Mouse (Mus musculus) forebrain, embryonic 13.5 days (tissue): ENCODE data around the gene H2-Eb1. TPM values are rescaled to one million over a fixed set of nuclear protein-coding genes. Genes with fewer than 3 reads are reported as not detected.

ENCODE experiments used
- ATAC-seq: fragments of 200-750 bp; cut with Nextera tagmentation; 2 replicates; pipeline ENCODE4 v1.8.0; 2017
- H3K27ac ChIP-seq: fragments of 300-500 bp; sonication (generic); 2 replicates; pipeline ENCODE4 v1.5.1; 2015; ENCODE audit warnings: inconsistent platforms, mild to moderate bottlenecking, moderate library complexity
- H3K27me3 ChIP-seq: fragments of 300-500 bp; sonication (generic); 2 replicates; pipeline ENCODE4 v1.6.1; 2015; ENCODE audit warnings: mild to moderate bottlenecking, inconsistent platforms
- H3K36me3 ChIP-seq: fragments of 300-500 bp; sonication (generic); 2 replicates; pipeline ENCODE4 v1.6.1; 2015; ENCODE audit warnings: mild to moderate bottlenecking, inconsistent platforms; ENCODE audit not compliant: poor library complexity, severe bottlenecking
- H3K4me1 ChIP-seq: fragments of 300-500 bp; sonication (generic); 2 replicates; pipeline ENCODE4 v1.6.1; 2015; ENCODE audit warnings: inconsistent platforms
- H3K4me2 ChIP-seq: fragments of 300-500 bp; sonication (generic); 2 replicates; pipeline ENCODE4 v1.6.1; 2015; ENCODE audit warnings: inconsistent platforms, mild to moderate bottlenecking, moderate library complexity
- H3K4me3 ChIP-seq: fragments of 300-500 bp; sonication (generic); 2 replicates; pipeline ENCODE4 v1.5.1; 2015; ENCODE audit warnings: mild to moderate bottlenecking, inconsistent platforms
- H3K9ac ChIP-seq: fragments of 300-500 bp; sonication (generic); 2 replicates; pipeline ENCODE4 v1.6.1; 2015; ENCODE audit warnings: mild to moderate bottlenecking, inconsistent platforms
- H3K9me3 ChIP-seq: fragments of 300-500 bp; sonication (generic); replicated peaks from 2 replicates; pipeline ENCODE4 v1.6.1; 2016; ENCODE audit warnings: inconsistent platforms
- WGBS: fragments of 180-500 bp; shearing (Covaris S2); methylation state at CpG from one replicate; pipeline ENCODE4 v1.1.7; 2015; 5-methylcytosine and 5-hydroxymethylcytosine counted together
- polyA plus RNA-seq: library from polyadenylated mRNA; unstranded; fragments of >200 nt; fragmentation: Nextera tagmentation; extraction: Ambion mirVana; gene quantifications from 2 replicates; pipeline ENCODE4 v1.2.1, GENCODE M21; 2015

H2-Eb1 gene
- polyA plus RNA-seq, 1 experiment from 2014 or later: 1.6 TPM

DNA sequence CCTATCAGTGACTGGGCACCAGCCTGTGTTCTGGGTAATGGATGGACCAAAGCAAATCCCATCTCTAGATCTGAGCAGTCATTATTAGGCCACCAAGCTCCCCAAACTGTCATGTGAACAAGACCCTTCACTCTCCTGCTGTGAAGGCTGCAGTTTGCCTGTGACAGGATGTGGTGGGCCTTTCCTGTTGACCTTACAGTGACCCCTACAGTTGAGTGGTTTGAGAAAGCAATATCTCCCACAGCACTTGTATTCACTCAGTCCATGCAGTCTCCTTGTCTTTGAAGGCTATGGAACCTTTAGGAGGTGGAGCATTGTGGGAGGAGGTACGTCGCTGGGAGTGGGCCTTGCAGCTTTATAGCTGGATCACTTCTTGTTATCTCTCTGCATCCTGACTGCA is 24.1 kb downstream of the H2-Eb1 start:
- 75% methylated on average over 2 of the region's 2 CpGs for WGBS
- no peaks in the 10 kb centered on the region; the same call in 1 of the 2 replicates for H3K27me3 ChIP-seq
- no peak overlapping the region for H3K4me2 ChIP-seq
- H3K4me3 ChIP-seq: no peak overlapping the region
- ATAC-seq: no peak
- H3K4me1 ChIP-seq: no peaks in the 10 kb centered on the region
- H3K9ac ChIP-seq: no peak overlapping the region
- no peaks in the 10 kb centered on the region for H3K36me3 ChIP-seq
- H3K9me3 ChIP-seq: no peaks in the 10 kb centered on the region
- H3K27ac ChIP-seq: no peak overlapping the region

DNA sequence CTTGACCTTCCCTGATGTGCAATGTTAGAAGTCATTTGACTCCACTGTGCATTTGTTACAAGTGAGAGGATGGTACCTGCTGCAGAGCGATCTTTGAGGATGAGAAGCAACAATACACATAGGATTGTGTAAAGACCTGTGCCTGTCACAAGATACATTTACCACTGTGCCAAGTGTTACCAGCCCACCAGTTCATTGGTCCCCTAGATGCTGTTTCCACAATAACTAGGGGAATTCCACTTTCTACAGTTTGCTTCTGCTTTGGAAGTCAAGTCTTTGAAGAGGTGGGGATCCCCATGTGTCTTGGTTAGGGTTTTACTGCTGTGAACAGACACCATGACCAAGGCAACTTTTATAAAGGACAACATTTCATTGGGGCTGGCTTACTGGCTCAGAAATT is 25.5 kb downstream of the H2-Eb1 start:
- Histone ChIP-seq H3K4me2 (no peak overlapping the region), H3K27ac (no peak overlapping the region), H3K4me1 (no peaks in the 10 kb centered on the region), H3K9ac (no peak overlapping the region), H3K9me3 (no peaks in the 10 kb centered on the region), H3K4me3 (no peak overlapping the region), H3K36me3 (no peaks in the 10 kb centered on the region), H3K27me3 (peaks cover 3% of the 10 kb centered on the region; the same call in 1 of the 2 replicates)
- WGBS: 88% methylated on average over 1 of the region's 1 CpGs
- no peak for ATAC-seq

DNA sequence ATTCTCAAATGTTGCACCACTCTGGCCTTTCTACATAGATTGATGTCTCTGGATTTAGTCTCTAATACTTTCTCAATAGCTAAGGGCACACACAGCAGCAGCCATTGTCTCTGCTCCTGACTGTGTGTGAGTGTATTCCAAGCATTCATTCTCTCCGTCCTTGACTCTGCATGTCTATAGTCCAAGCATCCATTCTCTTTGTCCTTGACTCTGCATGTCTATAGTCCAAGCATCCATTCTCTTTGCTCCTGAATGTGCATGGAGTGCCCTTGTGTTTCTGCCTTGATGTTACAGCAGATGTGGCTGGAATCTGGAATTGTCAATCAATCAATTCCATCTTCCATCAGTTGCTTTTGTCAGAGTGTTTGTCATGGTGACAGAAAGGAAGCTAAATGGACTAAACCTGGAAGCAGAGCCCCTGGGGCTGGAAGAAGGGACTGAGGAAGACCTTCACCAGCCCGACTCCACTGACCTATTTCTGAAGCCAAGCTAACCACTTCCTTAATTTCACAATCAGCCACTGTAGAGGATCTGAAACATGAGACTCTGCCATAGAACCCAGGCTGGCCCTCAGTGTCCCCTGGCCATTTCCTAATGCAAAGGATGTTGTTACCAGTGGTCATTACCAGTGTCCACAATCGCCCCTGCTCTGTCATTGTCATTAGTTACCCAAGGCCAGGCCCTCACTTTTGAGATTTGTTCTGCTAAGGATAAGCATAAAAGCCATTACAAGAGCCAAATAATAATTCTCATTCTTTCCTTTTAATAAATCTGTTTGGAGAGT is 35.1 kb downstream of the H2-Eb1 start:
- Histone ChIP-seq H3K4me1 (no peaks in the 10 kb centered on the region), H3K27me3 (0 out of 2 replicates have a peak, but pooled peaks cover 3% of the 10 kb centered on the region), H3K4me2 (no peak overlapping the region), H3K27ac (no peak overlapping the region), H3K36me3 (no peaks in the 10 kb centered on the region), H3K9me3 (no peaks in the 10 kb centered on the region), H3K4me3 (no peak overlapping the region), H3K9ac (no peak overlapping the region)
- no peak for ATAC-seq
- 63% methylated on average over 3 of the region's 3 CpGs for WGBS

DNA sequence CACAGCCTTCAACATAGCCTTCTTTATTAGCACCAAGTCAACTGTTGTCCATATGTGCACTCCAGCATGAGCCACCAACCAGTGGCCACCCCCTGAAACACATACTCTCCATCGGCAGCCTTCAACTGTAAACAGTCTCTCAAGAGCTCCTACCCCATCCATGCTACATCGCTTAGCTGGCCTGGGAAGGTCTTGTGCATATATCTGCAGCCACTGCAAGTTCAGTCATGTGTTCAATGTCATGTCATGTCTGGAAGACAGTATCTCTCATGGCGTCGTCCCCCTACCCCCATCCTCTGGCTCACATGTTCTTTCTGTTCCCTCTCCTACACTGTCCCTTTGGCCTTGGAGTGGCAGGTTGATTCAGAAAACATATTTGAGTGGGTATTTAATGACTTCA is 39.2 kb downstream of the H2-Eb1 start:
- 94% methylated on average over 4 of the region's 4 CpGs for WGBS
- no peaks in the 10 kb centered on the region for H3K27me3 ChIP-seq
- no peak overlapping the region for H3K4me2 ChIP-seq
- H3K4me1 ChIP-seq: no peaks in the 10 kb centered on the region
- no peak for ATAC-seq
- H3K36me3 ChIP-seq: no peaks in the 10 kb centered on the region
- H3K9ac ChIP-seq: no peak overlapping the region
- H3K9me3 ChIP-seq: no peaks in the 10 kb centered on the region
- no peak overlapping the region for H3K4me3 ChIP-seq
- H3K27ac ChIP-seq: no peak overlapping the region

DNA sequence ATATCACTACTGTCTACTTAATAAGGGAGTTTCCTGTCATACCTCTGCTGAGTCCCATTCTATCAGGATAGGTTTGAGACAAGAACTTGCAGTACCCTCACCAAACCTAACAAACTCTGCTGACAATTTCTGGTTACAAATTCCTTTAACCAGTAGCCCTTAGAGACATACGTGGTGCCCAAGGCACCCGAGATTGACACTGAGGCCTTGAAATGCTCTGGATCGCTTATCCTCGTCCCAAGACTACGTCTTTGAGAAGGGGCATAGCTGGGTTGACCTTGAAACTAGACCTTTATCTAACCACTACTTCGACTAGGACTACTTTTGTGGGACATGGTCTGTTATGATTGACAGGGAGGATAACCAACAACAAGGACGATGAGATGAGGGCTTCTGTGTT is 39.8 kb downstream of the H2-Eb1 start:
- Histone ChIP-seq H3K4me3 (no peak overlapping the region), H3K9me3 (no peaks in the 10 kb centered on the region), H3K4me2 (no peak overlapping the region), H3K27ac (no peak overlapping the region), H3K36me3 (no peaks in the 10 kb centered on the region), H3K27me3 (0 out of 2 replicates have a peak, but pooled peaks cover 2% of the 10 kb centered on the region), H3K4me1 (no peaks in the 10 kb centered on the region), H3K9ac (no peak overlapping the region)
- no peak for ATAC-seq
- 91% methylated on average over 7 of the region's 7 CpGs for WGBS

DNA sequence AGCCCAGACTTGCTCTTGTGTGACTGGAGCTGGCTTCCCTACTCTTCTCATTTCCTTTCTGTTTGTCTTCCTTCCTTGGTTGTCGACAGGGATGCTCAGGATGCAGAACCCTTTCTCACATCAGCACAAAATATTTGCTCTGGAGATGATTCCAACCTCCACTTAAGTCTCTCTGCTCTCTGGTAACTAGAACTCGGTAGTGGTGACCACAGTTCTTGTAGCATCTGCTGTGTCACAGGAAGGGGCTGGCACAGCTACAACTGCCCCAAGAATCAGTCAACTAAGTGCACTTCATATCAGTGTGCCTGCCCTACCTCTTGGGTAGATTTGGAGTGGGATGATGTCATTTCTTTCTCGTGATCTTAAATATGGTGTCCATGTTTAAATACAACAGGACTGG is 40.4 kb downstream of the H2-Eb1 start:
- Histone ChIP-seq H3K9me3 (no peaks in the 10 kb centered on the region), H3K36me3 (no peaks in the 10 kb centered on the region), H3K4me3 (no peak overlapping the region), H3K4me1 (no peaks in the 10 kb centered on the region), H3K4me2 (no peak overlapping the region), H3K9ac (no peak overlapping the region), H3K27ac (no peak overlapping the region), H3K27me3 (0 out of 2 replicates have a peak, but pooled peaks cover 4% of the 10 kb centered on the region)
- ATAC-seq: no peak
- 83% methylated on average over 3 of the region's 3 CpGs for WGBS

DNA sequence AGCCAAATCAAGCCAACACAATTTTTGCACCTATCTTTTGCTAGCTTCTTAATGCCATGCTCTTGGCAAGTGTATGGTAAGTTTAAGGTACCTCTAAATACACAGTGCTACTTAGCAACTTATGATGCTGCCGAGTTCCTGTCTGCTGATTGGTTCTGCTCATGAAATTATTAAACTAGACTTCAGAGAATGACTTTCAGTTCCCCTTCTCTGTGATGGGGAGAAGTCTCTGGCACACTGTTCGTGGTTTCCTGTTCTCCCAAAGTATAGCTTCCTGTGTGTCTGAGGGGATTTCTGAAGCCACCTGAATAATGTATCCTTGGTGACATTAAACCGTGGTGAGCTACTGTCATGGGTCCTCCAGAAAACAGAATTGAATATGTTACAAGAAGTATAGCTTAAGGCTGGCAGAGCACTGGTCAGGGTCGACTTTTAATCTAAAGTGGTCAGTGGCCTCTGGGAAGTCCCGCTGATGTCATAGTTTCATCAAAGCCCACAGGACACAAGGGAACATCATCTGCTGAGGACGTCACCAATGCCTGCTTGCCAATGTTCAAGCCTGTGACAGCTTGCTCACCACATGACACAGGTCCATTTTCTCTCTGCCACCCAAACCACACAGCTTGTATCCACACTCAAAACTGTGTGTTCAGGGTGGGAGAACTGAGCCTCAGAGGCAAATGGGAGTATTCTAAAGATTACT is 42.1 kb downstream of the H2-Eb1 start:
- no peak overlapping the region for H3K9ac ChIP-seq
- H3K27me3 ChIP-seq: 0 out of 2 replicates have a peak, but pooled peaks cover 4% of the 10 kb centered on the region
- H3K27ac ChIP-seq: no peak overlapping the region
- H3K36me3 ChIP-seq: no peaks in the 10 kb centered on the region
- no peaks in the 10 kb centered on the region for H3K4me1 ChIP-seq
- no peak overlapping the region for H3K4me3 ChIP-seq
- H3K4me2 ChIP-seq: no peak overlapping the region
- no peak for ATAC-seq
- H3K9me3 ChIP-seq: no peaks in the 10 kb centered on the region
- WGBS: 75% methylated on average over 6 of the region's 6 CpGs

DNA sequence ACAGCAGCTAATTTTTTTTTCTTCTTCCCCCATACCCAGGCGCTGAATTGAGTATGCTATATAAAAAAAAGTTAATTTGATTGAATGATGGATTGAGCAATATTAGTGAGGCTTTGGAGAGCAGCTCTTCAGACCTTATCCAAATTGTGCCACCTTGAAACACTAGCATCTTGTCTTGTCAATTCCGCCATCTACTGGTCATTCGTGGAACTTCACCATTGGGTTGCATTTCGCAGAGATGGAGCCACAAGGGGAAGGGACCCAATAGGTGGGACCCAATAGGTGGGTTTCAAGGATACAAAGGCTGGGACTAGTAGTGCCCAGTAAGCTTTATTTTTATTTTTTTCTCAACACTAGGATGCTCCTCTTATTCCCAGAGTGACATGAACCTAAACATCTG is 43.8 kb downstream of the H2-Eb1 start:
- Histone ChIP-seq H3K4me1 (no peaks in the 10 kb centered on the region), H3K27me3 (0 out of 2 replicates have a peak, but pooled peaks cover 4% of the 10 kb centered on the region), H3K9me3 (no peaks in the 10 kb centered on the region), H3K9ac (no peak overlapping the region), H3K4me3 (no peak overlapping the region), H3K4me2 (no peak overlapping the region), H3K27ac (no peak overlapping the region), H3K36me3 (no peaks in the 10 kb centered on the region)
- no peak for ATAC-seq
- WGBS: 4% methylated on average over 4 of the region's 4 CpGs

DNA sequence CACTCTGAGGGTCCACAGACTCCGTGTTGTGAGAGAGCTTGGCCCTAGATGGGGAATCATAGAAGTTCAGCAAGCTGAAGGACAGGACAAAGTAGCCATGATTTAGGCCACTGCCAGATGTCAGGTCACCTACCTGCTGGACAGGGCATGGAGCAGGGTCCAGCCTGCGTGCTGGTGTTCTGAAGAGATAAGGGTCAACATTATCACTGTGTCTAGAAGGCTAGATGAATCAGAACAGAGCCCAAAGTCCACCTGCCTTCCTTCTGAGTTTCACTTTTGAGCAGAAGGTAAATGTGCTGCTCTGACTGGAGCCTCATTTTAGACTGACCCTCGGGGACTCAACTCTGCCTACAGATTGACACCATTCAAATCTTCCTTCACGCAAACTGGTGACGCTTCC is 48.9 kb downstream of the H2-Eb1 start, which contains the start of gene Btnl2:
Btnl2 (plus strand) TSS at position 284 of the 400 bp plus-strand sequence.
- no peak within 1 kb of the TSS for H3K27ac ChIP-seq
- no peaks in the 10 kb centered on the region for H3K36me3 ChIP-seq
- H3K4me1 ChIP-seq: no peaks in the 10 kb centered on the region
- no peak within 1 kb of the TSS for H3K4me2 ChIP-seq
- WGBS: 87% methylated on average over 5 of the region's 5 CpGs
- no peak within 1 kb of the TSS for H3K4me3 ChIP-seq
- no peak for ATAC-seq
- H3K9me3 ChIP-seq: no peaks in the 10 kb centered on the region
- no peak within 1 kb of the TSS for H3K9ac ChIP-seq
- H3K27me3 ChIP-seq: 0 out of 2 replicates have a peak, but pooled peaks cover 4% of the 10 kb centered on the region

DNA sequence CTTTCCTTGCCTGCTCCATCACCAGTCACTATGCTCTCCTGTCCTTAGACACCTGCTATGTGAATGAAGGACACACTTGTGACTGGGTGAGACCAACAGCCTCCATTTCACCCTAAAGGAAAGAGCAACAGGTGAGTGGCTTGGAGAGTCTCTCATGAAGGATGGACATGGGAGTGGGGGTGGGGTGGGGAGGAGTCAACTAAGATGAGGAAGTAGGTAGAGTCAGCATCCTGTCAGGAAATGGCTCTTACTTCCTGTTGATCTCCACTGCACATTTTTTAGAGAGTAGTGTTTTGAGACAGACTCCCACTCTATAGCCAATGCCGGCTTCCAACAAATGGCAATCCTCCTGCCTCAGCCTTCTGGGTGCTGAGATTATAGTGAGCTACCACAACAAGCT is 49.3 kb downstream of the H2-Eb1 start:
- Histone ChIP-seq H3K27ac (no peak overlapping the region), H3K9me3 (no peaks in the 10 kb centered on the region), H3K4me2 (no peak overlapping the region), H3K36me3 (no peaks in the 10 kb centered on the region), H3K9ac (no peak overlapping the region), H3K27me3 (0 out of 2 replicates have a peak, but pooled peaks cover 4% of the 10 kb centered on the region), H3K4me3 (no peak overlapping the region), H3K4me1 (no peaks in the 10 kb centered on the region)
- ATAC-seq: no peak
- WGBS: 94% methylated on average over 1 of the region's 1 CpGs

DNA sequence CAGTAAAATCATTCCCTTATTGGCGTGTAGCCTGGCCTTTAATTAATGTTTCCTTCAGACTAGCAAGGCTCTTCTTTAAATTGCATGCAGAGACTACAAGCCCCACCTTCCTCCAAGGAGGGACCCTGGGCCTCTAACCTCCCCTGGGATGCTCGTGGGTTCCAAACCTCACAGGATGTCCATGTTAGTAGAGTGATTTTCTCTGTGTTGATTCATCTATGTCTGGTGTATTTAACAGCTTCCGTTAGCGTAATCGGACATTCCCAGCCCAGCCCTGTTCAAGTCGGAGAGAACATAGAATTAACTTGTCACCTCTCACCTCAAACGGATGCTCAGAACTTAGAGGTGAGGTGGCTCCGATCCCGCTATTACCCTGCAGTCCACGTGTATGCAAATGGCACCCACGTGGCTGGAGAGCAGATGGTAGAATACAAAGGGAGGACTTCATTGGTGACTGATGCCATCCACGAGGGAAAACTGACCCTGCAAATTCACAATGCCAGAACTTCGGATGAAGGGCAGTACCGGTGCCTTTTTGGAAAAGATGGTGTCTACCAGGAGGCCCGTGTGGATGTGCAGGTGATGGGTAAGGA is 57.4 kb downstream of the H2-Eb1 start:
- Histone ChIP-seq H3K27me3 (no peaks in the 10 kb centered on the region), H3K4me1 (no peaks in the 10 kb centered on the region), H3K36me3 (no peaks in the 10 kb centered on the region), H3K4me2 (no peak overlapping the region), H3K27ac (no peak overlapping the region), H3K9me3 (no peaks in the 10 kb centered on the region), H3K4me3 (no peak overlapping the region), H3K9ac (no peak overlapping the region)
- whole genome bisulfite sequencing: 86% methylated on average over 15 of the region's 15 CpGs
- no peak for ATAC-seq

DNA sequence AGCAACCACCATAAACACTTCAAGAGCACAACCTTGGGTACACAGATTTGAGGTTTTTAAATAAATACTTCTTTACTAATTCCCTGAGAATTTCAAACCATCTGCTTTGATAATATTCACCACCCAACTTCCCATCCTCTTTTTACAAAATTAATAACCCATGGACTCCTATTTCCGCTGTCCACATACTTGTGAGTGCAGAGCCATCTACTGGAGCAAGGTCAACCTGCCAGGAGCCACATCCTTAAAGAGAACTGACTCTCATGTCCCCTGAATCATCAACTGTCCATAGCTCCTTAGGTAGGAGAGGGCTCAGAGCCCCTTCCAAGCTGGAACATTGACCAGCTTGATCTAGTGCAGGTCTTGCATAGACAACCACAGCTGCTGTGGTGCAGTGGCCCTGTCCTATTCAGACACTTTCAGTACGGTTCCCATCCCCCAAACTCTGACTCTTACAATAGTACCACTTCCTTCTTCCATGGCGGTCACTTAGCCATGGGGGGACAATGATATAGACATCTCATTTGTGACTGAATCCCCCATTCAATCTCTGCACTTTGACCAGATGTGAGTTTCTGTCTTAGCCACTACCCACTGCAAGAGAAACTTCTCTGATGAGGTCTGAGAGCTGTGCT is 58.1 kb downstream of the H2-Eb1 start:
- no peaks in the 10 kb centered on the region for H3K27me3 ChIP-seq
- no peak for ATAC-seq
- H3K36me3 ChIP-seq: no peaks in the 10 kb centered on the region
- no peak overlapping the region for H3K27ac ChIP-seq
- H3K4me1 ChIP-seq: no peaks in the 10 kb centered on the region
- WGBS: 85% methylated on average over 3 of the region's 3 CpGs
- H3K9me3 ChIP-seq: no peaks in the 10 kb centered on the region
- no peak overlapping the region for H3K4me3 ChIP-seq
- H3K4me2 ChIP-seq: no peak overlapping the region
- H3K9ac ChIP-seq: no peak overlapping the region
